Mouse (Mus musculus): Measurements from ENCODE around the gene Gmeb2.

Gmeb2 gene

GRCm38 (mm10) chr2:181231171-181231570, 56.7 kb downstream of the Gmeb2 start:
- DNase-seq (ENCODE audit: extremely low read depth, low read depth, low spot score): no peak

DNA sequence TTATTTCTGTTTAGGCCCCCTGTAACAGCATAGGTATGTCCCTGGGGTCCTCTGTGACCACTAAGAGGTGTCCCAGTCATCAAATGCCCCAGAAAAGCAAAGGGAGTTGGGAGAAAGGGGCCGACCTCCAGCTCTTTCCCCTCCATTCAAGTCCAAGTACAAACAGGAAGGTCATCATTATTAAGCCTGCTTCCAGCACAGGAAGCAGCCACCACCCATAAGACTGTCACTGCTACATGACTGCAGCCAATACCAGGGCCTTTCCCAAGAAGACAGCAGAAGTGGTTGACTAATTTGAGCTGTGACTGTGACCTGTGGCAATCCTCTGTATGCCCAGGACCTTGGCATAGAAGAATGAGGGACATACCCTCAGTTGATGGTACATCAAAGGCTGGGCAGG, 59.5 kb downstream of the Gmeb2 start:
- DNase-seq (ENCODE audit: extremely low read depth, low read depth, low spot score): no peak

DNA sequence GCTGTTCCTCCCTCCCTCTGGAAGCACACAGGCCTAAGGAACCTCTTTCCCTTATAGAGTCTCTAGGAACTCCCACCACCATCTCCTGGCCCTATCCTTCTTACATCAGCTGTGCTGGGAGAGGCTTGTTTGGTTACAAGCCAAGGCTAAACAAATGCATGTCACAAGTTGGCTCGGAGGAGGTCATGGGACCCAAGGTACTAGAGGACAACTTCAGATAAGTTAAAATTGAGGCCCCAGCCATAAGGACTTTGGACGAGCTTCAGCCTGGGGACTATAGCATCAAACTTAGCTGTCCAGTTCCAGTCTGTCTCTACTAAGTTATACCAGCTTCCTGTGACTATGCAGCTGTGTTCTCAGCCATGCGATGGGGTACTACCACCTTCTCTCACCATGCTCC, 60.7 kb downstream of the Gmeb2 start:
- no peak for DNase-seq (ENCODE audit: extremely low read depth, low read depth, low spot score)

DNA sequence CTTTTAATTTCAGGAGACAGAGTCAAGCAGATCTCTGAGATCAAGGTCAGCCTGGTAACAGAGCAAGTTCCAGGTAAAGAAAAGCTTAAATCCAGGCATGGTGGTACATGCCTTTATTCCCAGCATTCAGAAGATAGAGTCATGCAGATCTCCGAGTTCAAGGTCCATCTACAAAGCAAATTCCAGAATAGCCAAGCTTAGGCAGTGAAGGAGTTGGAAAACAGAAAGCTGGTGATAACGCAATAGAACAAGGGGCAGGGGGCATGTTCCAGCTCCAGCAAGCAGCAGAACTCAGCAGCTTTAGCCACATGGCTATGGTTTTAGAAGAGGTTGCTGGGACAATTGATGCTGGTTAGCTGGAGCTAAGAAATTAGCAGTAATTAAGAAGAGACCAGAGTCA, 62.8 kb downstream of the Gmeb2 start:
- no peak for DNase-seq (ENCODE audit: extremely low read depth, low read depth, low spot score)

DNA sequence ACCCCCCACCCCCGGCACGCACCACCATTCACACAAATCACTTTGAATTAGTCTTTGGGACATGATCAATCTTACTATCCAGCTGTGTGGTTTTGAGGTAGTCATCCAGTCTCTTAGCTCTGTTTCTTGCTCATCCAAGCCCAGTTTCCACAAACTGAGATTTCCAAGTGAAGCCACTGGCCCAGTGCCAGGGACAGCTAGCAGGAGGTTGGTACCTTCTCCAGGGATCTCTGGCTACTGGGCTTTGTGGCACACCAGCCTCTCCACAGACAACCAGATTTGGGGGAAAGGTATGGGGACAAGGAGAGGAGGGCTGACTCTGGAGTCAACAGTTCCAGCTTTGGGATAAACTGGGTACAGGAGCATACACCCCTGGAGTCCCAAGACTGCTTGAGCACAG, 67.5 kb downstream of the Gmeb2 start:
- no peak for DNase-seq (ENCODE audit: extremely low read depth, low read depth, low spot score)

DNA sequence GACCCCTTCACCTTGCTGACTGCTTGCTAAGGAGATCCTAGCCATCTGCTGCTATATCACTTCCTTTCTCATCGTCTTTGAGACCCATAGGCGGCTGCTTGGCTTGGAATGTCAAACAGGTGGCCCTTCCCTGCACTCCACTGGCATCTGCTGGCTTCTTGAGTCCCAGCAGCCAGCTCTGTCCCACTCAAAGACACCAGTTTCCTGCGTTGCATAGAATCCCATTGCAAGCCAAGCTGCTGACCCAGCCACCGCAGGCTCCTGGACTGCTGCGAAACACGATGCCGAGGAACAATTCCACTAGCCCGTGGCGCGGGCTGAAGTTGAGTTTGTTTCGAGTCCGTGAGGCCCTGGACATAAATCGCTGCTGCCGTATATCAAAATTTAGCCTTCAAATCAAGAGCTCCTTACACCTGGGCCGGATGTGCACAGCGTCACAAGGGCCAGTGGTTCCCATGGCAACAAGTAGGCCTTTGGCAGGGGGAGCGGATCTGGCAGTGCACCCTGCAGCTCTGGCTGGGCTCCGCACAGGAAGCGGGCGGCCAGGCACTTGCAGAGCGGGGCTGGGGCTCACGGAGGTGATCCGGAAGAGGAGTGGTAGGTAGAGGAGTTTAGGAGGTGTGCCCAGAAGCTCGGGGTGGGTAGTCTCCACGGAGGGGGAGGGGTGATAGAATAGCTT, 68.2 kb downstream of the Gmeb2 start, which contains the start of gene Fndc11:
Gene Fndc11 (plus strand): TSS at position 476 of the 679 bp plus-strand sequence.
- no peak for DNase-seq (ENCODE audit: extremely low read depth, low read depth, low spot score)

GRCm38 (mm10) chr2:181218881-181219485, 68.9 kb downstream of the Gmeb2 start:
- no peak for DNase-seq (ENCODE audit: extremely low read depth, low read depth, low spot score)

DNA sequence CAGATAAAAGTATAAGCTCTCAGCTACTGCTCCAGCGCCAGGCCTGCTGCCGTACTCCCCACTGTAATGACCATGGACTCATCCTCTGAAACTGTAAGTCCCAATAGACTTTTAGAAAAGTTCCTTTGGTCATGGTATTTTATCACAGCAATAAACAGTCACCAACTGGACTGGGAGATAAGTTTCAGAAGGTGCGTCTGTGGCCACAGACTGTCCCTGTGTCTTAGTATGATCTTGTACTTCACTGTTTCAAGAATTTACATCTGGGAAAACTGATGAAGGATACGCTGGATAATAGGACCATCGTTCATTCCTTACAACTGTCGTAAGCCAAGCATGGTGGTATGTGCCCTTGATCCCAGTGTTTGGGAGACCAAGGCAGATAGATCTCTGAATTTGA, 71.8 kb downstream of the Gmeb2 start:
- no peak for DNase-seq (ENCODE audit: extremely low read depth, low read depth, low spot score)

GRCm38 (mm10) chr2:181213021-181213445, 74.8 kb downstream of the Gmeb2 start, which contains the start of gene Srms:
Gene Srms, minus strand, starts transcription at chr2:181213185.
- DNase-seq (ENCODE audit: extremely low read depth, low read depth, low spot score): no peak

GRCm38 (mm10) chr2:181212389-181213020, 75.3 kb downstream of the Gmeb2 start:
- DNase-seq (ENCODE audit: extremely low read depth, low read depth, low spot score): no peak

- no peak for DNase-seq (ENCODE audit: extremely low read depth, low read depth, low spot score)
Observed at GRCm38 (mm10) chr2:181206118-181206517, 81.7 kb downstream of the Gmeb2 start.

- no peak for DNase-seq (ENCODE audit: extremely low read depth, low read depth, low spot score)
Observed at GRCm38 (mm10) chr2:181205678-181206077, 82.2 kb downstream of the Gmeb2 start.

GRCm38 (mm10) chr2:181202886-181203285, 84.9 kb downstream of the Gmeb2 start:
- DNase-seq (ENCODE audit: extremely low read depth, low read depth, low spot score): no peak

DNA sequence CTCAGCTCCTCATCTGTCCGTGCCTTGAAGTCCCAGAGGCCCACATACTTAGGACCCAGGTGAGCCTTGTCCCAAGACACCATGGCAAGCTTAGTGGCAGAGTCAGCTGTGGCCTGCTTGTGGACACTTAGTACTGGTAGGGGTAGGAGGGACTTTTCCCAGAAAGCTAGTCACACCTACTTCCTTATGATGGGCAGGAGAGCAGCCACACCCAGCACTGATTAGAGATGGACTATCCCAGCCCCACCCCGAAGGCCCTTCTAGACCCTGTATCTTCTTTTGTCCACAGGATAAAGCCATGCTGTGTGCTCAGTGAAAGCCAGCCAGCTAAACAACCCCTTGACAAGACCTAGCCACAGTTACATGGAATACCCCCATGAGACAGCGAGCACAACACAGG, 85.4 kb downstream of the Gmeb2 start, which contains the start of gene Ptk6:
Gene Ptk6 (minus strand): TSS at position 368 of the 400 bp plus-strand sequence.
- DNase-seq (ENCODE audit: extremely low read depth, low read depth, low spot score): no peak

DNA sequence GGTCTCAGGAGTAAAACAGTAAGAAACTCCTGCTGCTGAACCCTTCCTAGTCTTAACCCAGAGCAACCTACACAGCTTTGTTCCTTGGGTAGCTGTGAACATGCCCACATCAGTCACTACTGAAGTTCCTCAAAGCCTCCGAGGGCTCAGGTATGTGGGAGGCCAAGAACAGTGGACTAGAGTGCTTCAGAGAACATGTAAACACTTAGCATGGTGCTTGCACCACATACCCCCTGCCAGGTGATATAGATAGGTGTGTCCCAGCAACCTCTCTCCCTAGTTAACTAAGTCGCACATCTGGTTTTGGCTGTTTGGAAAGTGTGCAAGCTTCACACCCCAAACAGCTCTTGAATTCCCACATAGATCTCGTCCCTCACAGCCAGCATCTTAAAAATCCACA, 86.2 kb downstream of the Gmeb2 start:
- no peak for DNase-seq (ENCODE audit: extremely low read depth, low read depth, low spot score)
